Mouse (Mus musculus): ENCODE measurements around the gene Mboat2. TPM values are rescaled to one million over a fixed set of nuclear protein-coding genes. Genes with fewer than 3 reads are reported as not detected.

Mboat2 gene
- polyA plus RNA-seq, 1 experiment from 2014 or later = 44.5 TPM

DNA sequence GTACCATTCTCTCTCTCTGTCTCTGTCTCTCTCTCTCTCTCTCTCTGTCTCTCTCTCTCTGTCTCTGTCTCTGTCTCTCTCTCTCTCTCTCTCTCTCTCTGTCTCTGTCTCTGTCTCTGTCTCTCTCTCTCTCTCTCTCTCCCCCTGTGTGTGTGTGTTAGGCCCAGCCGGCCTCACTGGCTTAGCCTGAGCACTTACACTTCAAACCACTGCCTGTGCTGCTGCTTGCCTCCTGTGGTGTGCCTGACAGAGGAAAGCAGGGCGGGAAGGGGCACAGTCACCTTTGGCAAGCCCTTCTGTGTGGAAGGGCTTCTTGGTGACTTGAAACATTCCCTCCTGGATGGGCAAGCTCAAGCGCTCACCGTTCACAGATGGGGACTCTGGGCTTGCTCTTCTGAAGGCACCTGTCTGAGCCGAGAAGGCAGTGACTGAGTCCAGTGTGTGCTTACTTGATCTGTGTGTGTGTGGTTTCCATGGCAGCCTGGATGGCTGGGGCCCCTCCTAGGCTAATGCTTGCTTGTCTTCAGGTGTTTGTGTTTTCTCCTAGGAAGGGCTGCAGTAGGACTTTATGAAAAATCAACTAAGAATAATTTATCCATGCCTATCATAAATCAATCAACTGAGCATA, 48.2 kb downstream of the Mboat2 start:
- 62% methylated on average over 5 of the region's 5 CpGs for WGBS
- Histone ChIP-seq H3K27me3 (ENCODE audit: insufficient read depth, low read length) (no peaks in the 10 kb centered on the region), H3K27ac (no peak overlapping the region)

DNA sequence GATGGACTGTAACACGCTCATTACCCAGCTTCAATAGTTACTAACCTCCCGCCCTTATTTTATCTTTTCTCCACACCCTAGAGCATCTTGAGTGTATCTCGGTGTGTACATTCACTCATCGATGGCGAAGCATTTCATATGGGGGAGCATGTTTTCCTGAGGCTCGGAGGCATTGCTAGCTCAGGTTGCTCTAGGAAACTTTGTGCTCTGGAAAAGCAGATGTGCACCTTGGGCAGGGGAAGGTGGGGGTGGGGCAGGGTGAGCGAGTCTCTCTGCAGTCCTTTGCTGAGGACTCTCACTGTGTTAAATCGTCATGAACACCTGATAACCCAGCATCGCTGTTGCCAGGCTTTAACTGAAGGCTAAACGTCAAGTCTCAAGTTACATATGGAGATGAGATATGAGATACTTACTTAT, 48.9 kb downstream of the Mboat2 start:
- Histone ChIP-seq H3K4me2 (ENCODE audit: low read length) (no peak overlapping the region), H3K9ac (ENCODE audit: low read depth, low read length) (no peak overlapping the region), H3K27me3 (ENCODE audit: insufficient read depth, low read length) (no peaks in the 10 kb centered on the region), H3K27ac (no peak overlapping the region), H3K36me3 (ENCODE audit: insufficient read depth, low read length) (0 out of 2 replicates have a peak, but pooled peaks cover 7% of the 10 kb centered on the region), H3K4me1 (replicated peaks; ENCODE audit: insufficient read depth, low read length) (peaks cover 3% of the 10 kb centered on the region; the same call in 1 of the 2 replicates), H3K4me3 (replicated peaks; ENCODE audit: low read depth, low read length) (no peak overlapping the region), H3K9me3 (replicated peaks; ENCODE audit: low read length) (no peaks in the 10 kb centered on the region)
- WGBS = 59% methylated on average over 10 of the region's 10 CpGs
- ATAC-seq (replicated peaks; ENCODE audit: low FRiP score, low read depth) = no peak
- TF ChIP-seq CTCF (IDR thresholded peaks at IDR 0.05; ENCODE audit: low read depth) = no peak
- no peak for DNase-seq (ENCODE audit: low spot score)

More for the DNA sequence above, 48.2 kb downstream of the Mboat2 start:
- no peak for TF ChIP-seq CTCF (IDR thresholded peaks at IDR 0.05; ENCODE audit: low read depth)
- Histone ChIP-seq H3K4me2 (ENCODE audit: low read length) (no peak overlapping the region), H3K4me1 (replicated peaks; ENCODE audit: insufficient read depth, low read length) (peaks cover 3% of the 10 kb centered on the region; the same call in 1 of the 2 replicates), H3K4me3 (replicated peaks; ENCODE audit: low read depth, low read length) (no peak overlapping the region), H3K36me3 (ENCODE audit: insufficient read depth, low read length) (0 out of 2 replicates have a peak, but pooled peaks cover 7% of the 10 kb centered on the region), H3K9me3 (replicated peaks; ENCODE audit: low read length) (no peaks in the 10 kb centered on the region), H3K9ac (ENCODE audit: low read depth, low read length) (no peak overlapping the region)
- DNase-seq (ENCODE audit: low spot score) = no peak
- ATAC-seq (replicated peaks; ENCODE audit: low FRiP score, low read depth) = no peak; the same call in 1 of the 2 replicates

DNA sequence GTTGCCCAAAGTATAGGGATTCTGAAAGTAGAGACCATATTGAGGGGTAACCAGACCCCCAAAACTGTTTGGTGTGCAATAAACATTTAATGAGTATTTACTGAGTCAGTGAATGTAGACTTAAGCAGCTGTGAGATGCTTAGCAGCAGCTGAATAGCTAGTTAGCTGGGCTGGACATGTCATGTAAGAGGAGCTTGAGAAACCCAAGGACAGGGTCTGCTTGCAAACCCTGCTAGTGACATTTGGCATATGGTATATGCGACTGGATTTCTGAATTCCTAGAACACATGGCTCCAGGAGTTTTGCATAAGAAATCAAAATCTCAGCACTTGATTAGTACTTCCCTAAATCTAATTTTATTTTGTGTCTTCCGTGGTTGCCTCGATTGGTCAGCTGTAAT, 52.6 kb downstream of the Mboat2 start:
- DNase-seq (ENCODE audit: low spot score) (no peak), ATAC-seq (replicated peaks; ENCODE audit: low FRiP score, low read depth) (no peak)
- no peak overlapping the region for H3K4me2 ChIP-seq (ENCODE audit: low read length)
- 0 out of 2 replicates have a peak, but pooled peaks cover 7% of the 10 kb centered on the region for H3K36me3 ChIP-seq (ENCODE audit: insufficient read depth, low read length)
- 0 out of 2 replicates have a peak, but pooled peaks cover 3% of the 10 kb centered on the region for H3K4me1 ChIP-seq (replicated peaks; ENCODE audit: insufficient read depth, low read length)
- TF ChIP-seq CTCF (IDR thresholded peaks at IDR 0.05; ENCODE audit: low read depth) = no peak
- 87% methylated on average over 3 of the region's 3 CpGs for WGBS
- no peak overlapping the region for H3K4me3 ChIP-seq (replicated peaks; ENCODE audit: low read depth, low read length)
- H3K9me3 ChIP-seq (replicated peaks; ENCODE audit: low read length) = no peaks in the 10 kb centered on the region
- H3K27me3 ChIP-seq (ENCODE audit: insufficient read depth, low read length) = no peaks in the 10 kb centered on the region
- no peak overlapping the region for H3K9ac ChIP-seq (ENCODE audit: low read depth, low read length)
- no peak overlapping the region for H3K27ac ChIP-seq

DNA sequence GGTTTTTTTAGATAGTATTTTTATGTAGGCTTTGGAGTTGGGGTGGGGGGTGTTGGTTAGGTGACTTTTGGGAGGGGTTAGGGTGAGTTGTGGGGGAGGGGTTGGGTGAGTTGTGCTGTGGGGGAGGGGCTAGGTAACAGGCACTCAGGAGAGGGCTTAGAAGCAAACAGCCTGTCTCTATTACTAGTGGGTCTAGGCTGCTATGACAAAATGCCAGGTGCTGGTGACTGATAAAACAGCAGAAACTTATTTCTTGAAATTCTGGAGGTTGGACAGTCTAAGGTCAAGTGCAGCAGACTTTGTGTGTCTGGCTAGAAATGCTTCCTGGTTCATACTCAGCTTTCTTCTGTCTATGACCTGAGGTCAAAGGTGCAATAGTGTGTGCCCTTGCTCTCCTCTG, 56.1 kb downstream of the Mboat2 start:
- DNase-seq (ENCODE audit: low spot score) = no peak
- Histone ChIP-seq H3K27ac (no peak overlapping the region), H3K4me3 (replicated peaks; ENCODE audit: low read depth, low read length) (no peak overlapping the region), H3K27me3 (ENCODE audit: insufficient read depth, low read length) (no peaks in the 10 kb centered on the region), H3K4me2 (ENCODE audit: low read length) (no peak overlapping the region), H3K36me3 (ENCODE audit: insufficient read depth, low read length) (0 out of 2 replicates have a peak, but pooled peaks cover 7% of the 10 kb centered on the region), H3K4me1 (replicated peaks; ENCODE audit: insufficient read depth, low read length) (0 out of 2 replicates have a peak, but pooled peaks cover 5% of the 10 kb centered on the region), H3K9me3 (replicated peaks; ENCODE audit: low read length) (no peaks in the 10 kb centered on the region), H3K9ac (ENCODE audit: low read depth, low read length) (no peak overlapping the region)
- no peak for TF ChIP-seq CTCF (IDR thresholded peaks at IDR 0.05; ENCODE audit: low read depth)
- no peak for ATAC-seq (replicated peaks; ENCODE audit: low FRiP score, low read depth)

DNA sequence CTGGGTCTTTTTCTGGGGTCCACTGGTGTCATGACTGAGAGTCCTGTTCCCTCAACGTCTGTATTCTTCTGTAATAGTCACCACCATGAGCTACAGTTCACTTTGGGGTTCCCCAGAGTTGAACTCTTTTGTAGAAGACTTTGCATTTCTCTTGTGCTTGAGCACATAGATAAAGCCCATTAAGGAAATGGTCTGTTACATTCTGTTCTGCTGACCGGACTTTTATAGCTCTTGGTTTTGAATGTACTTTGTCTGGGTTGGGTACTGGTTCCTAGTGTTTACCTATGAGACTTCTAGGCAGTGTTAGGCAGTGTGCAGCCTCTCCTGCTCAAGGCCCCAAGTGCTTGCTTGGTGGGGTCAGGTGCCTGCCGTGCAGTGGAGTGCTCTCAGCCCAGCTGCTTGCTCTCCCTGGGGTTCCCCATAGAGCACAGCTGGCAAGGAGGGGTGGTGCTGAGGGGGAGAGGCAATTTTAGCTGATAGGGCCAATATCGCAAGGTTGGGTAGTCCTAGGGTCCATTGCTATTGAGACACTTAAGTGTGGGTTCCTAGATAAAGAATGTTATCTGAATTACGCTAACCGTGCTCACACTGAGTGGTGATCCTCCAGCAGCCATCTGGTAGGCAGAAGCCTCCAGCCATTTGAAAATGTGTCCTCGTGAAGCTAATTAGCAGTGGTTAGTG, 58.8 kb downstream of the Mboat2 start:
- DNase-seq (ENCODE audit: low spot score) = no peak
- Histone ChIP-seq H3K4me3 (replicated peaks; ENCODE audit: low read depth, low read length) (no peak overlapping the region), H3K36me3 (ENCODE audit: insufficient read depth, low read length) (no peaks in the 10 kb centered on the region), H3K27ac (peak overlapping the region; percentile 31; the same call in 1 of the 2 replicates), H3K9ac (ENCODE audit: low read depth, low read length) (no peak overlapping the region), H3K27me3 (ENCODE audit: insufficient read depth, low read length) (no peaks in the 10 kb centered on the region), H3K9me3 (replicated peaks; ENCODE audit: low read length) (no peaks in the 10 kb centered on the region), H3K4me2 (ENCODE audit: low read length) (no peak overlapping the region), H3K4me1 (replicated peaks; ENCODE audit: insufficient read depth, low read length) (peaks cover 17% of the 10 kb centered on the region; the same call in 1 of the 2 replicates)
- ATAC-seq (replicated peaks; ENCODE audit: low FRiP score, low read depth) = no peak; the same call in 1 of the 2 replicates
- no peak for TF ChIP-seq CTCF (IDR thresholded peaks at IDR 0.05; ENCODE audit: low read depth)
- 71% methylated on average over 7 of the region's 7 CpGs for WGBS

DNA sequence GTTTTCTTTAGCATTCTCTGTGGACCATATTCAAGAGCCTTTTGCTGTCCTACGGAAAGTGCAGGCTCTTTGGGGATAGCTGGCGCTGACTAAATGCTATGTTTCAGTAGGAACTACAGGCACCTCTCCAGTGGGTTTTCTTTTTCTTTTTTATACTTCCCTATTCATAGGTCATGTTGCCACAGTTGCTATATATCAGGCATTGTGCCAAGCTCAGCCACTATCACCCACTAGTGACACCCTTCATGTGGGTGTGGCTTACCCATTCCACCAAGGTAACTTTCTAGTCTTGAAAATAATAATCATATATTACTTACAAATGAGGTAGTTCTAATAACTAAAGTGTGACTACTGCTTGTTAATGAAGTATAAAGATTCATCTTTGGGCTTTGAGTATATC, 59.5 kb downstream of the Mboat2 start:
- no peak for TF ChIP-seq CTCF (IDR thresholded peaks at IDR 0.05; ENCODE audit: low read depth)
- no peaks in the 10 kb centered on the region for H3K27me3 ChIP-seq (ENCODE audit: insufficient read depth, low read length)
- H3K4me2 ChIP-seq (ENCODE audit: low read length) = no peak overlapping the region
- no peak overlapping the region for H3K9ac ChIP-seq (ENCODE audit: low read depth, low read length)
- no peak overlapping the region for H3K4me3 ChIP-seq (replicated peaks; ENCODE audit: low read depth, low read length)
- no peaks in the 10 kb centered on the region for H3K9me3 ChIP-seq (replicated peaks; ENCODE audit: low read length)
- DNase-seq (ENCODE audit: low spot score) (no peak), ATAC-seq (replicated peaks; ENCODE audit: low FRiP score, low read depth) (no peak)
- peaks cover 18% of the 10 kb centered on the region; the same call in 1 of the 2 replicates for H3K4me1 ChIP-seq (replicated peaks; ENCODE audit: insufficient read depth, low read length)
- WGBS = 100% methylated on average over 2 of the region's 2 CpGs
- no peak overlapping the region for H3K27ac ChIP-seq
- H3K36me3 ChIP-seq (ENCODE audit: insufficient read depth, low read length) = no peaks in the 10 kb centered on the region
